Mouse (Mus musculus) heart, embryonic 12.5 days (tissue): Measurements from ENCODE around the gene Add3. TPM values are rescaled to one million over a fixed set of nuclear protein-coding genes. Genes with fewer than 3 reads are reported as not detected.

Experiments
- ATAC-seq: fragments of 200-750 bp; cut with Nextera tagmentation; 2 replicates; pipeline ENCODE4 v1.8.0; 2017; ENCODE audit warnings: moderate TSS enrichment, moderate library complexity; ENCODE audit not compliant: insufficient number of reproducible peaks, low FRiP score
- H3K27ac ChIP-seq: fragments of 300-500 bp; sonication (generic); 2 replicates; pipeline ENCODE4 v1.5.1; 2016; ENCODE audit warnings: mild to moderate bottlenecking, moderate library complexity; ENCODE audit not compliant: poor library complexity, severe bottlenecking
- H3K27me3 ChIP-seq: fragments of 300-500 bp; sonication (generic); replicated peaks from 2 replicates; pipeline ENCODE4 v1.6.1; 2016; ENCODE audit warnings: mild to moderate bottlenecking, moderate library complexity
- H3K36me3 ChIP-seq: fragments of 300-500 bp; sonication (generic); 2 replicates; pipeline ENCODE4 v1.6.1; 2016; ENCODE audit warnings: mild to moderate bottlenecking, moderate library complexity
- H3K4me1 ChIP-seq: fragments of 300-500 bp; sonication (generic); replicated peaks from 2 replicates; pipeline ENCODE4 v1.6.1; 2016; ENCODE audit warnings: mild to moderate bottlenecking
- H3K4me2 ChIP-seq: fragments of 300-500 bp; sonication (generic); 2 replicates; pipeline ENCODE4 v1.6.1; 2016; ENCODE audit warnings: mild to moderate bottlenecking, moderate library complexity
- H3K4me3 ChIP-seq: fragments of 300-500 bp; sonication (generic); 2 replicates; pipeline ENCODE4 v1.5.1; 2016; ENCODE audit warnings: mild to moderate bottlenecking
- H3K9ac ChIP-seq: fragments of 300-500 bp; sonication (generic); 2 replicates; pipeline ENCODE4 v1.6.1; 2016; ENCODE audit warnings: mild to moderate bottlenecking, moderate library complexity
- H3K9me3 ChIP-seq: fragments of 300-500 bp; sonication (generic); replicated peaks from 2 replicates; pipeline ENCODE4 v1.6.1; 2016; ENCODE audit warnings: mild to moderate bottlenecking, moderate library complexity
- WGBS: fragments of 180-500 bp; shearing (Covaris S2); methylation state at CpG from one replicate; pipeline ENCODE4 v1.1.7; 2016; 5-methylcytosine and 5-hydroxymethylcytosine counted together
- polyA plus RNA-seq: library from polyadenylated mRNA; unstranded; fragments of >200 nt; fragmentation: Nextera tagmentation; extraction: Ambion mirVana; gene quantifications from 2 replicates; pipeline ENCODE4 v1.2.1, GENCODE M21; 2016

The Add3 gene
- polyA plus RNA-seq, 1 experiment from 2014 or later: 154 TPM

GRCm38 (mm10) chr19:53186456-53186855, 46.2 kb downstream of the Add3 start:
- H3K4me3 ChIP-seq: no peak overlapping the region
- H3K4me1 ChIP-seq: peaks cover 80% of the 10 kb centered on the region
- peak overlapping the region; percentile 57 for H3K27ac ChIP-seq
- 0 out of 2 replicates have a peak, but pooled peaks cover 3% of the 10 kb centered on the region for H3K9me3 ChIP-seq
- WGBS: 69% methylated on average over 4 of the region's 4 CpGs
- H3K4me2 ChIP-seq: no peak overlapping the region
- H3K36me3 ChIP-seq: peaks cover 12% of the 10 kb centered on the region
- H3K9ac ChIP-seq: no peak overlapping the region
- no peak for ATAC-seq
- no peaks in the 10 kb centered on the region for H3K27me3 ChIP-seq

GRCm38 (mm10) chr19:53187533-53187932, 47.3 kb downstream of the Add3 start:
- WGBS: 31% methylated on average over 7 of the region's 7 CpGs
- Histone ChIP-seq H3K4me2 (peak overlapping the region; percentile 46), H3K9me3 (no peaks in the 10 kb centered on the region), H3K27ac (peak overlapping the region; percentile 72), H3K4me1 (peaks cover 81% of the 10 kb centered on the region), H3K4me3 (peak overlapping the region; percentile 16; the same call in 1 of the 2 replicates), H3K27me3 (no peaks in the 10 kb centered on the region), H3K9ac (peak overlapping the region; percentile 37; the same call in 1 of the 2 replicates), H3K36me3 (peaks cover 5% of the 10 kb centered on the region)
- 0 out of 2 replicates have a peak, but pooled peaks have one; percentile 16 for ATAC-seq

GRCm38 (mm10) chr19:53188186-53188585, 47.9 kb downstream of the Add3 start:
- peak overlapping the region; percentile 72 for H3K27ac ChIP-seq
- 69% methylated on average over 6 of the region's 6 CpGs for WGBS
- H3K4me3 ChIP-seq: no peak overlapping the region
- ATAC-seq: no peak
- H3K4me2 ChIP-seq: no peak overlapping the region
- H3K27me3 ChIP-seq: no peaks in the 10 kb centered on the region
- H3K36me3 ChIP-seq: peaks cover 5% of the 10 kb centered on the region
- H3K9ac ChIP-seq: no peak overlapping the region
- H3K9me3 ChIP-seq: no peaks in the 10 kb centered on the region
- peaks cover 78% of the 10 kb centered on the region for H3K4me1 ChIP-seq

- peaks cover 5% of the 10 kb centered on the region for H3K36me3 ChIP-seq
- ATAC-seq: no peak
- H3K4me3 ChIP-seq: no peak overlapping the region
- no peaks in the 10 kb centered on the region for H3K27me3 ChIP-seq
- no peak overlapping the region; the same call in 1 of the 2 replicates for H3K27ac ChIP-seq
- H3K9me3 ChIP-seq: no peaks in the 10 kb centered on the region
- peaks cover 78% of the 10 kb centered on the region for H3K4me1 ChIP-seq
- H3K9ac ChIP-seq: no peak overlapping the region
- no peak overlapping the region for H3K4me2 ChIP-seq
- 51% methylated on average over 5 of the region's 5 CpGs for WGBS
Measured at GRCm38 (mm10) chr19:53188724-53189220, 48.5 kb downstream of the Add3 start.

GRCm38 (mm10) chr19:53189736-53190135, 49.5 kb downstream of the Add3 start:
- Histone ChIP-seq H3K27me3 (no peaks in the 10 kb centered on the region), H3K9me3 (no peaks in the 10 kb centered on the region), H3K36me3 (peaks cover 5% of the 10 kb centered on the region), H3K27ac (no peak overlapping the region), H3K4me1 (peaks cover 78% of the 10 kb centered on the region), H3K9ac (no peak overlapping the region), H3K4me3 (no peak overlapping the region), H3K4me2 (no peak overlapping the region)
- ATAC-seq: no peak
- 83% methylated on average over 3 of the region's 3 CpGs for WGBS

GRCm38 (mm10) chr19:53190232-53190631, 50.0 kb downstream of the Add3 start:
- Histone ChIP-seq H3K4me1 (peaks cover 80% of the 10 kb centered on the region), H3K9me3 (no peaks in the 10 kb centered on the region), H3K36me3 (peaks cover 5% of the 10 kb centered on the region), H3K4me3 (no peak overlapping the region), H3K27ac (no peak overlapping the region), H3K27me3 (no peaks in the 10 kb centered on the region), H3K4me2 (no peak overlapping the region), H3K9ac (no peak overlapping the region)
- no peak for ATAC-seq
- WGBS: 52% methylated on average over 3 of the region's 3 CpGs

GRCm38 (mm10) chr19:53191867-53192487, 51.7 kb downstream of the Add3 start:
- 21% methylated on average over 6 of the region's 6 CpGs for WGBS
- H3K4me1 ChIP-seq: peaks cover 72% of the 10 kb centered on the region
- no peak overlapping the region for H3K9ac ChIP-seq
- H3K36me3 ChIP-seq: peaks cover 7% of the 10 kb centered on the region
- peak overlapping the region; percentile 49 for H3K27ac ChIP-seq
- ATAC-seq: no peak
- H3K27me3 ChIP-seq: no peaks in the 10 kb centered on the region
- no peak overlapping the region for H3K4me3 ChIP-seq
- no peaks in the 10 kb centered on the region for H3K9me3 ChIP-seq
- H3K4me2 ChIP-seq: no peak overlapping the region

GRCm38 (mm10) chr19:53193190-53193589, 52.9 kb downstream of the Add3 start:
- Histone ChIP-seq H3K27me3 (no peaks in the 10 kb centered on the region), H3K27ac (peak overlapping the region; percentile 78), H3K4me1 (peaks cover 73% of the 10 kb centered on the region), H3K36me3 (peaks cover 8% of the 10 kb centered on the region), H3K4me3 (no peak overlapping the region), H3K9ac (no peak overlapping the region), H3K9me3 (no peaks in the 10 kb centered on the region), H3K4me2 (no peak overlapping the region)
- ATAC-seq: no peak
- WGBS: 79% methylated on average over 2 of the region's 2 CpGs

GRCm38 (mm10) chr19:53193964-53194582, 53.8 kb downstream of the Add3 start:
- Histone ChIP-seq H3K9me3 (no peaks in the 10 kb centered on the region), H3K9ac (peak overlapping the region; percentile 50; the same call in 1 of the 2 replicates), H3K4me2 (peak overlapping the region; percentile 52), H3K27ac (peak overlapping the region; percentile 78), H3K4me1 (peaks cover 74% of the 10 kb centered on the region), H3K36me3 (peaks cover 8% of the 10 kb centered on the region), H3K27me3 (no peaks in the 10 kb centered on the region), H3K4me3 (no peak overlapping the region)
- WGBS: 44% methylated on average over 11 of the region's 11 CpGs
- ATAC-seq: 0 out of 2 replicates have a peak, but pooled peaks have one; percentile 53

GRCm38 (mm10) chr19:53194751-53195520, 54.7 kb downstream of the Add3 start:
- H3K9me3 ChIP-seq: no peaks in the 10 kb centered on the region
- no peak overlapping the region for H3K4me3 ChIP-seq
- no peak for ATAC-seq
- peaks cover 74% of the 10 kb centered on the region for H3K4me1 ChIP-seq
- H3K36me3 ChIP-seq: peaks cover 12% of the 10 kb centered on the region
- H3K9ac ChIP-seq: no peak overlapping the region
- no peaks in the 10 kb centered on the region for H3K27me3 ChIP-seq
- H3K27ac ChIP-seq: peak overlapping the region; percentile 78
- WGBS: 76% methylated on average over 9 of the region's 9 CpGs
- H3K4me2 ChIP-seq: no peak overlapping the region

- H3K27ac ChIP-seq: no peak overlapping the region
- 83% methylated on average over 10 of the region's 10 CpGs for WGBS
- peaks cover 12% of the 10 kb centered on the region for H3K36me3 ChIP-seq
- H3K27me3 ChIP-seq: no peaks in the 10 kb centered on the region
- ATAC-seq: no peak
- H3K4me3 ChIP-seq: no peak overlapping the region
- H3K9me3 ChIP-seq: no peaks in the 10 kb centered on the region
- H3K9ac ChIP-seq: no peak overlapping the region
- H3K4me1 ChIP-seq: peaks cover 59% of the 10 kb centered on the region
- H3K4me2 ChIP-seq: no peak overlapping the region
Measured at GRCm38 (mm10) chr19:53196961-53197360, 56.7 kb downstream of the Add3 start.
